Mouse (Mus musculus) forebrain, embryonic 14.5 days (tissue): ENCODE measurements at regions not wholly inside any gene's neighbourhood (a gene's known extent, or its start where the extent isn't known, plus 50 kb on each side); places are given as distances from the start of the nearest gene placed in this dataset.
A peak's percentile ranks its signal among the peaks of the same experiment; 100 is the strongest.

Source experiments
- ATAC-seq: fragments of 200-750 bp; cut with Nextera tagmentation; 2 replicates; pipeline ENCODE4 v1.8.0; 2017; ENCODE audit warnings: mild to moderate bottlenecking, moderate library complexity
- DNase-seq: peaks from one replicate; pipeline ENCODE4 v3.0.0-alpha.2; 2015; ENCODE audit warnings: low spot score
- H3K27ac ChIP-seq: fragments of 300-500 bp; sonication (generic); 2 replicates; pipeline ENCODE4 v1.5.1; 2014; ENCODE audit warnings: low read depth, mild to moderate bottlenecking, control low read depth, low read length, moderate library complexity
- H3K27me3 ChIP-seq: fragments of 300-500 bp; sonication (generic); replicated peaks from 2 replicates; pipeline ENCODE4 v1.6.1; 2014; ENCODE audit warnings: low read length, control low read depth, mixed read lengths; ENCODE audit not compliant: control insufficient read depth, insufficient read depth
- H3K36me3 ChIP-seq: fragments of 300-500 bp; sonication (generic); 2 replicates; pipeline ENCODE4 v1.6.1; 2014; ENCODE audit warnings: low read length, control low read depth; ENCODE audit not compliant: control insufficient read depth, insufficient read depth
- H3K4me1 ChIP-seq: fragments of 300-500 bp; sonication (generic); 2 replicates; pipeline ENCODE4 v1.6.1; 2014; ENCODE audit warnings: antibody characterized with exemption, low read length, control low read depth; ENCODE audit not compliant: control insufficient read depth, insufficient read depth
- H3K4me2 ChIP-seq: fragments of 300-500 bp; sonication (generic); 2 replicates; pipeline ENCODE4 v1.6.1; 2014; ENCODE audit warnings: mild to moderate bottlenecking, control low read depth, low read length
- H3K4me3 ChIP-seq: fragments of 300-500 bp; sonication (generic); 2 replicates; pipeline ENCODE4 v1.5.1; 2014; ENCODE audit warnings: low read depth, low read length, control low read depth
- H3K9ac ChIP-seq: fragments of 300-500 bp; sonication (generic); 2 replicates; pipeline ENCODE4 v1.6.1; 2014; ENCODE audit warnings: mild to moderate bottlenecking, low read length, control low read depth, moderate library complexity
- H3K9me3 ChIP-seq: fragments of 300-500 bp; sonication (generic); replicated peaks from 2 replicates; pipeline ENCODE4 v1.6.1; 2016; ENCODE audit warnings: low read length, control low read depth, mixed read lengths; ENCODE audit not compliant: control insufficient read depth
- WGBS: fragments of 180-500 bp; shearing (Covaris S2); extraction: QIAGEN DNeasy Blood & Tissue Kit; methylation state at CpG from one replicate; pipeline ENCODE4 v1.1.7; 2014; 5-methylcytosine and 5-hydroxymethylcytosine counted together

GRCm38 (mm10) chr2:57424879-57425278 lies 187.4 kb downstream of the Gpd2 start:
- no peak overlapping the region for H3K9ac ChIP-seq
- no peaks in the 10 kb centered on the region for H3K27me3 ChIP-seq
- H3K9me3 ChIP-seq = peaks cover 3% of the 10 kb centered on the region; the same call in 1 of the 2 replicates
- no peak overlapping the region for H3K27ac ChIP-seq
- no peaks in the 10 kb centered on the region for H3K36me3 ChIP-seq
- DNase-seq = no peak
- 91% methylated on average over 8 of the region's 8 CpGs for WGBS
- no peak overlapping the region for H3K4me3 ChIP-seq
- no peak for ATAC-seq
- H3K4me2 ChIP-seq = no peak overlapping the region
- no peaks in the 10 kb centered on the region for H3K4me1 ChIP-seq

DNA sequence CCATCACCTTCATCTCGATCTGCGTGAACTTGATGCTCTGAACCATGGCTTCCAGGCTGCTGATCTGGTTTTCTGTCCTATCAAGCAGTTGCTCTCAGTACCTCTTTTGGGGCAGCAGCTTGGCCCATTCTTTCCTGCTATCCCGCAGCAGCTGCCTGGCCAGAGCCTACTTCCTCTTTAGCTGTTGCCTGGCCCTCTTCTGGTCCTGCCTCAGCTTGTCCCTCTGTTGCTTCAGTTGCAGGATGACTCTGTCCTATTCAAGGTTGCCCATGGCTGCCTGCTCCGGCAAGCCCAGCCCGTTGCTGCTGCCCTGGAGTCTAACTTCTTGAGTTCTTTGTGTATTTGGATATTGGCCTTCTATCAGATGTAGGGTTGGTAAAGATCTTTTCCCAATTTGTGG lies 188.0 kb downstream of the Gpd2 start:
- H3K9me3 ChIP-seq = no peaks in the 10 kb centered on the region
- H3K27me3 ChIP-seq = no peaks in the 10 kb centered on the region
- WGBS = 95% methylated on average over 5 of the region's 5 CpGs
- H3K4me2 ChIP-seq = no peak overlapping the region
- ATAC-seq = no peak
- H3K36me3 ChIP-seq = no peaks in the 10 kb centered on the region
- DNase-seq = no peak
- H3K9ac ChIP-seq = no peak overlapping the region
- H3K4me3 ChIP-seq = no peak overlapping the region
- no peak overlapping the region for H3K27ac ChIP-seq
- no peaks in the 10 kb centered on the region for H3K4me1 ChIP-seq

GRCm38 (mm10) chr2:57450996-57451770 lies 213.7 kb downstream of the Gpd2 start:
- no peaks in the 10 kb centered on the region for H3K4me1 ChIP-seq
- no peak overlapping the region for H3K4me2 ChIP-seq
- no peak overlapping the region for H3K9ac ChIP-seq
- ATAC-seq (no peak), DNase-seq (no peak)
- H3K36me3 ChIP-seq = no peaks in the 10 kb centered on the region
- no peaks in the 10 kb centered on the region for H3K9me3 ChIP-seq
- no peak overlapping the region for H3K27ac ChIP-seq
- no peaks in the 10 kb centered on the region for H3K27me3 ChIP-seq
- WGBS = 92% methylated on average over 6 of the region's 6 CpGs
- no peak overlapping the region for H3K4me3 ChIP-seq

- H3K4me3 ChIP-seq = no peak overlapping the region
- 94% methylated on average over 5 of the region's 5 CpGs for WGBS
- DNase-seq = no peak
- no peaks in the 10 kb centered on the region for H3K9me3 ChIP-seq
- H3K36me3 ChIP-seq = no peaks in the 10 kb centered on the region
- no peak overlapping the region for H3K9ac ChIP-seq
- no peaks in the 10 kb centered on the region for H3K27me3 ChIP-seq
- no peaks in the 10 kb centered on the region for H3K4me1 ChIP-seq
- ATAC-seq = no peak
- H3K27ac ChIP-seq = no peak overlapping the region
- no peak overlapping the region for H3K4me2 ChIP-seq
These were observed 216.7 kb downstream of the Gpd2 start for GRCm38 (mm10) chr2:57453896-57454679.

GRCm38 (mm10) chr2:57459901-57460300 lies 222.5 kb downstream of the Gpd2 start:
- no peak for ATAC-seq
- H3K4me1 ChIP-seq = no peaks in the 10 kb centered on the region
- DNase-seq = peak; percentile 29
- WGBS = 88% methylated on average over 2 of the region's 2 CpGs
- H3K4me3 ChIP-seq = no peak overlapping the region
- no peak overlapping the region for H3K27ac ChIP-seq
- H3K9ac ChIP-seq = no peak overlapping the region
- no peaks in the 10 kb centered on the region for H3K36me3 ChIP-seq
- no peaks in the 10 kb centered on the region for H3K9me3 ChIP-seq
- H3K27me3 ChIP-seq = no peaks in the 10 kb centered on the region
- no peak overlapping the region for H3K4me2 ChIP-seq

GRCm38 (mm10) chr2:57473873-57474272 lies 236.4 kb downstream of the Gpd2 start:
- ATAC-seq = no peak
- WGBS = 93% methylated on average over 3 of the region's 3 CpGs

GRCm38 (mm10) chr2:57492116-57492515 lies 254.7 kb downstream of the Gpd2 start:
- ATAC-seq (no peak), DNase-seq (no peak)
- no peak overlapping the region for H3K4me2 ChIP-seq
- no peaks in the 10 kb centered on the region for H3K4me1 ChIP-seq
- no peak overlapping the region for H3K9ac ChIP-seq
- no peak overlapping the region for H3K27ac ChIP-seq
- no peak overlapping the region for H3K4me3 ChIP-seq
- no peaks in the 10 kb centered on the region for H3K27me3 ChIP-seq
- 88% methylated on average over 4 of the region's 4 CpGs for WGBS
- H3K36me3 ChIP-seq = no peaks in the 10 kb centered on the region
- H3K9me3 ChIP-seq = no peaks in the 10 kb centered on the region

More at GRCm38 (mm10) chr2:57473873-57474272, 236.4 kb downstream of the Gpd2 start:
- Histone ChIP-seq H3K27me3 (no peaks in the 10 kb centered on the region), H3K36me3 (no peaks in the 10 kb centered on the region), H3K27ac (no peak overlapping the region), H3K4me1 (no peaks in the 10 kb centered on the region), H3K9ac (no peak overlapping the region), H3K4me3 (no peak overlapping the region), H3K9me3 (no peaks in the 10 kb centered on the region), H3K4me2 (no peak overlapping the region)
- no peak for DNase-seq

DNA sequence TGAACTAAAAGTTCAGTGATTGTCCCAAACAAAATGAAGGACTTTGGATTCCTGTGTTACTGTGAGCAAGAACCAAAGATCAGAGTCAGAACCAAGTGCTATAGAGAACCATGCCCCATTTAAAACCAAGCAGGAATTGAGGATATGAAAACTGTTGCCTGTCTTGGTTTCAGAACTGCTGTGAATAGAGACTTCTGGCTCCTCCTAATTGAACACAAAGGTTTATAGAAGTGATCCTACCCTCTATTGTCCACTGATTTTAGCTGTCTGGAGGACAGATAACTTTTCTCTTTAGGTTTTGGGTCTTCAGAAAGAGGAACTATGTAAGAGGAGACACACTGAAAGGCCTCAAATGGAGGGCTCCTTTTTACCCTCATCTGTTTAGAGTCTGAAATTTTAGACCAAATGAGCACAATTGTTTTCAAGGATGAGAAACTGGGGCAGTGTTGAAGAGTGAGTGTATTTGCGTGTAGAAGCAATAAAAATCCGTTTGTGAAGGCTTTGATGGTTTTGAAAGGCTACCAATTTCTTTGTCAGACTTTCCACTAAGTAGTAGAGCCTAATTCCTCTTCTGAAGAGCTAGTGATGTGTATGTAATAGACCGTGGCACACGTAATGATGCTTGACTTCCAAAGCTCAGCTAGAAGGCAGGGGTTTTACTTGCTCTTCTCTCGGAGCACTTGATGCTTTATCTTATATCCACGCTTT lies 255.6 kb downstream of the Gpd2 start:
- Histone ChIP-seq H3K27me3 (no peaks in the 10 kb centered on the region), H3K9ac (no peak overlapping the region), H3K4me3 (no peak overlapping the region), H3K4me2 (no peak overlapping the region), H3K27ac (no peak overlapping the region), H3K9me3 (no peaks in the 10 kb centered on the region), H3K4me1 (no peaks in the 10 kb centered on the region; the same call in 1 of the 2 replicates), H3K36me3 (no peaks in the 10 kb centered on the region)
- WGBS = 13% methylated on average over 6 of the region's 6 CpGs
- ATAC-seq = no peak
- DNase-seq = no peak
